Comparison of ENCODE assay signal across 8 mouse cellular contexts in genomic region chr5:117493947-117494346, GRCm38 (mm10).
A peak's percentile ranks its signal among the peaks of the same experiment; 100 is the strongest.
DNase-seq lines count a peak whose midpoint lies in the region; ATAC-seq and TF ChIP-seq lines count a peak whose summit lies in the region.

No protein-coding gene starts in this region.

- ATAC-seq in intestine, embryonic 15.5 days = peak; percentile 68
- peak; percentile 61 for ATAC-seq in midbrain, postnatal 0 days (ENCODE audit: low FRiP score)

- no peaks in the 10 kb centered on the region for H3K9me3 ChIP-seq in intestine, embryonic 15.5 days
- H3K9me3 ChIP-seq in midbrain, postnatal 0 days (ENCODE audit: low read length) = no peaks in the 10 kb centered on the region

- H3K27ac ChIP-seq in intestine, embryonic 15.5 days = no peak overlapping the region
- H3K27ac ChIP-seq in midbrain, postnatal 0 days (ENCODE audit: low read depth, low read length) = peak overlapping the region; percentile 53

- H3K4me1 ChIP-seq in intestine, embryonic 15.5 days (replicated peaks) = peaks cover 8% of the 10 kb centered on the region; the same call in 1 of the 2 replicates
- H3K4me1 ChIP-seq in midbrain, postnatal 0 days (ENCODE audit: insufficient read depth, low read length) = peaks cover 9% of the 10 kb centered on the region; the same call in 1 of the 2 replicates

- H3K9ac ChIP-seq in intestine, embryonic 15.5 days = no peak overlapping the region
- 0 out of 2 replicates have a peak overlapping the region, but pooled peaks have one; percentile 44 for H3K9ac ChIP-seq in midbrain, postnatal 0 days (replicated peaks; ENCODE audit: low read length, poor library complexity, severe bottlenecking)

- peak; percentile 70 for DNase-seq in 3T3-L1 (ENCODE audit: low read depth, low spot score)
- DNase-seq in MN1 (ENCODE audit: low spot score) = peak; percentile 88
- peak; percentile 81 to 86 for DNase-seq in cerebellum, postnatal 25 days
- DNase-seq in frontal cortex, postnatal 14 days (ENCODE audit: low spot score in 2 of 2) = peak; percentile 60 to 73
- DNase-seq in left cerebral cortex, postnatal 14 days (ENCODE audit: low spot score in 2 of 2) = peak; percentile 85 to 87
- DNase-seq in midbrain, postnatal 0 days (ENCODE audit: low spot score) = peak; percentile 85
- peak; percentile 59 for DNase-seq in thymus, postnatal 14 days

- no peaks in the 10 kb centered on the region; the same call in 1 of the 2 replicates for H3K27me3 ChIP-seq in intestine, embryonic 15.5 days (replicated peaks)
- no peaks in the 10 kb centered on the region for H3K27me3 ChIP-seq in midbrain, postnatal 0 days (ENCODE audit: insufficient read depth, low read length)

- no peak overlapping the region for H3K4me3 ChIP-seq in intestine, embryonic 15.5 days (replicated peaks)
- peak overlapping the region; percentile 26 for H3K4me3 ChIP-seq in midbrain, postnatal 0 days (ENCODE audit: low read depth, low read length)

- no peaks in the 10 kb centered on the region for H3K36me3 ChIP-seq in intestine, embryonic 15.5 days
- no peaks in the 10 kb centered on the region for H3K36me3 ChIP-seq in midbrain, postnatal 0 days (ENCODE audit: insufficient read depth, low read length)

- intact Hi-C loops in left cerebral cortex, postnatal 14 days (cut with DNase I) = loop anchor here (2.0 to 10.0 kb wide), 4 partner anchors 79 to 187 kb away; partner anchors contain the start of genes Rfc5 and Wsb2

- H3K4me2 ChIP-seq in intestine, embryonic 15.5 days (replicated peaks) = no peak overlapping the region
- H3K4me2 ChIP-seq in midbrain, postnatal 0 days (ENCODE audit: low read depth, low read length, poor library complexity, severe bottlenecking) = peak overlapping the region; percentile 59

- TF ChIP-seq CTCF in midbrain, postnatal 0 days (IDR thresholded peaks at IDR 0.05) = peak; percentile 92

- WGBS in intestine, embryonic 15.5 days = 22% methylated on average over 7 of the region's 7 CpGs
- 11% methylated on average over 7 of the region's 7 CpGs for WGBS in midbrain, postnatal 0 days
